Mouse (Mus musculus): ENCODE measurements around the gene Srebf1.

The Srebf1 gene

GRCm38 (mm10) chr11:60222469-60223236 lies at the start of gene Srebf1:
Gene Srebf1 (minus strand): TSS chr11:60222581.
- peak; percentile 71 to 83 for DNase-seq

GRCm38 (mm10) chr11:60268563-60268962 lies 46.2 kb upstream of the Srebf1 start:
- DNase-seq, result no peak

- no peak for DNase-seq
Measured at GRCm38 (mm10) chr11:60265271-60265985, 43.0 kb upstream of the Srebf1 start.

GRCm38 (mm10) chr11:60264651-60265050 lies 42.3 kb upstream of the Srebf1 start:
- DNase-seq, result no peak

GRCm38 (mm10) chr11:60262396-60262795 lies 40.0 kb upstream of the Srebf1 start:
- no peak for DNase-seq

GRCm38 (mm10) chr11:60260743-60261142 lies 38.4 kb upstream of the Srebf1 start:
- no peak for DNase-seq

- DNase-seq, result no peak
Measured at GRCm38 (mm10) chr11:60257696-60258095, 35.3 kb upstream of the Srebf1 start.

- no peak for DNase-seq
Measured at GRCm38 (mm10) chr11:60256713-60257112, 34.3 kb upstream of the Srebf1 start.

- no peak for DNase-seq
Measured at GRCm38 (mm10) chr11:60256176-60256681, 33.8 kb upstream of the Srebf1 start.

GRCm38 (mm10) chr11:60255639-60256038 lies 33.3 kb upstream of the Srebf1 start:
- no peak for DNase-seq

GRCm38 (mm10) chr11:60255181-60255580 lies 32.8 kb upstream of the Srebf1 start:
- DNase-seq, result no peak

- DNase-seq, result no peak
Measured at GRCm38 (mm10) chr11:60254308-60254707, 31.9 kb upstream of the Srebf1 start.

GRCm38 (mm10) chr11:60253546-60253945 lies 31.2 kb upstream of the Srebf1 start:
- DNase-seq, result no peak

GRCm38 (mm10) chr11:60250971-60251643 lies 28.7 kb upstream of the Srebf1 start:
- DNase-seq, result peak in 1 of 2 experiments; percentile 51

- DNase-seq, result no peak
Measured at GRCm38 (mm10) chr11:60249885-60250284, 27.5 kb upstream of the Srebf1 start.

GRCm38 (mm10) chr11:60248596-60249404 lies 26.4 kb upstream of the Srebf1 start:
- no peak for DNase-seq

GRCm38 (mm10) chr11:60247753-60248550 lies 25.6 kb upstream of the Srebf1 start:
- DNase-seq, result no peak

GRCm38 (mm10) chr11:60246077-60246476 lies 23.7 kb upstream of the Srebf1 start:
- no peak for DNase-seq

- no peak for DNase-seq
Measured at GRCm38 (mm10) chr11:60244503-60245143, 22.2 kb upstream of the Srebf1 start.

GRCm38 (mm10) chr11:60240509-60240908 lies 18.1 kb upstream of the Srebf1 start:
- no peak for DNase-seq

- no peak for DNase-seq
Measured at GRCm38 (mm10) chr11:60235351-60235750, 13.0 kb upstream of the Srebf1 start.

Data from spleen, adult 18-20 months (tissue).